Mouse (Mus musculus): ENCODE results near the gene Gphb5.

DNA sequence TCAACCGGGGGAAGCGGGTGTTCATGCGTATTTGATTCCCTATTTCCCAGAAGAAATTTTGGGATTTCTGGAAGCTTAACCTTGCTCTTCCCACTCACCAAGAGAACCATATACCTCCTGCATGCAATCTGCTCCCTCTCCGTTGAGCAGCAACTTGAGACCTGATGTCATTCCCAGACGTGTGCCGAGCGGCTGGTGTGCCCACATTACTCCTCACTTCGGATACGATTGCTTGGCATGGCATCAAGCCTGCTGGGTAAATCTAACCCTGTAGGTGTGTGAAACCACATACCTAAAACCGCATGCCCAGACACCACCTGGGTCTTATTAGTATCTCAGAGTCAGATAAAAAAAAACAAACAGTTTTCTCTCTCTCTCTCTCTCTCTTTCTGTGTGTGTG lies 42.1 kb downstream of the Gphb5 start:
- no peak for TF ChIP-seq CTCF (IDR thresholded peaks at IDR 0.05; ENCODE audit: control insufficient read depth, insufficient read depth, insufficient replicate concordance, low read depth, low read length)
- no peak for TF ChIP-seq POLR2A (IDR thresholded peaks at IDR 0.05; ENCODE audit: control insufficient read depth, low read depth, low read length)

Data from testis, adult 2 months (tissue).